Mouse (Mus musculus) CH12.LX (cell line): Measurements from ENCODE around the gene Pcx.

Source experiments
- BHLHE40 ChIP-seq: IDR thresholded peaks from 2 replicates; pipeline ENCODE4 v1.6.1; 2011; ENCODE audit warnings: mild to moderate bottlenecking, low read depth, low read length, improper control_type of control experiment
- CTCF ChIP-seq, 2 experiments: IDR thresholded peaks in 1 of 2; conservative IDR thresholded peaks in 1 of 2; 2 replicates each; pipeline ENCODE4 v1.5.1; 2011 to 2012; ENCODE audit warnings: low read depth in 2 of 2, low read length in 2 of 2, improper control_type of control experiment in 1 of 2, inconsistent platforms in 1 of 2, mild to moderate bottlenecking in 1 of 2, moderate library complexity in 1 of 2
- E2F4 ChIP-seq: IDR thresholded peaks from 2 replicates; pipeline ENCODE4 v1.6.1; 2011; ENCODE audit warnings: low read depth, low read length, improper control_type of control experiment; ENCODE audit not compliant: insufficient replicate concordance
- EP300 ChIP-seq: IDR thresholded peaks from 2 replicates; pipeline ENCODE4 v1.6.1; 2011; ENCODE audit warnings: low read length, improper control_type of control experiment
- MAX ChIP-seq: IDR thresholded peaks from 2 replicates; pipeline ENCODE4 v1.6.1; 2011; ENCODE audit warnings: low read length, improper control_type of control experiment
- POLR2A ChIP-seq: IDR thresholded peaks from 2 replicates; pipeline ENCODE4 v1.6.1; 2011; ENCODE audit warnings: low read depth, mild to moderate bottlenecking, improper control_type of control experiment, low read length
- POLR2AphosphoS2 ChIP-seq: IDR thresholded peaks from 2 replicates; pipeline ENCODE4 v1.6.1; 2011; ENCODE audit warnings: low read depth, low read length, improper control_type of control experiment
- SIN3A ChIP-seq: IDR thresholded peaks from 2 replicates; pipeline ENCODE4 v1.6.1; 2012; ENCODE audit warnings: low read length, improper control_type of control experiment, inconsistent platforms
- TCF12 ChIP-seq: IDR thresholded peaks from 2 replicates; pipeline ENCODE4 v1.6.1; 2014; ENCODE audit warnings: low read depth, mild to moderate bottlenecking, inconsistent platforms, low read length, improper control_type of control experiment
- UBTF ChIP-seq: IDR thresholded peaks from 2 replicates; pipeline ENCODE4 v1.6.1; 2012; ENCODE audit warnings: low read depth, mild to moderate bottlenecking, inconsistent platforms, low read length, improper control_type of control experiment, moderate library complexity

DNA sequence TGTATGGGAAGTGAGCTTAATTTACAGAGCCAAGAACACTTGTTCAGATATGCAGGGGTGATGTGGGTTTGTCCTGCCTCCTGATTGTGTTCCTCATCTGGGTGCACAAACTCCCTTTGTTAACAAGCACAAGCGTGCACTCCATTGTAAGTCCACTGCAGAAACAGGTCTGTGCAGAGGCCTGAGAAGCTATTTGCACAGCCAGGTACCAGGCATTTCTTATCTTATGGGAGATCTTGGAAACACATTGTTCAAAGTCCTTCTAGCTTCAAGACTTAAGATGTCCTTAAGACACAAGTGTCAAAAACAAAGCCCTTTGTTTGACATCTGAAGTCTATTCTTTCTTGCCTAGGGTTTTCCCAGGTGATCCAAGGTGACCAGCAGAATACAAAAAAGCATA is 5.4 kb upstream of the Pcx start:
- TF ChIP-seq TCF12 = no peak
- TF ChIP-seq POLR2AphosphoS2 = no peak
- no peak for TF ChIP-seq SIN3A
- TF ChIP-seq E2F4 = no peak
- TF ChIP-seq CTCF (conservative IDR thresholded peaks at IDR 0.05 in 1 of 2, IDR thresholded peaks at IDR 0.05 in 1 of 2; ENCODE audit: low read depth in 2 of 2, low read length in 2 of 2) = no peak
- TF ChIP-seq BHLHE40 = no peak
- no peak for TF ChIP-seq MAX
- no peak for TF ChIP-seq POLR2A
- no peak for TF ChIP-seq UBTF
- TF ChIP-seq EP300 = no peak
